Mouse (Mus musculus): ENCODE results near the gene Olfr362. TPM values are rescaled to one million over a fixed set of nuclear protein-coding genes. Genes with fewer than 3 reads are reported as not detected.
"Not testable (repeated sequence)": the region's sequence is repeated elsewhere in the genome, so short reads cannot be mapped to it uniquely, and the experiment has no call there.

Olfr362 gene
- polyA plus RNA-seq (2014; fragmentation: Nextera tagmentation; extraction: Ambion mirVana): not detected in 2 replicates

DNA sequence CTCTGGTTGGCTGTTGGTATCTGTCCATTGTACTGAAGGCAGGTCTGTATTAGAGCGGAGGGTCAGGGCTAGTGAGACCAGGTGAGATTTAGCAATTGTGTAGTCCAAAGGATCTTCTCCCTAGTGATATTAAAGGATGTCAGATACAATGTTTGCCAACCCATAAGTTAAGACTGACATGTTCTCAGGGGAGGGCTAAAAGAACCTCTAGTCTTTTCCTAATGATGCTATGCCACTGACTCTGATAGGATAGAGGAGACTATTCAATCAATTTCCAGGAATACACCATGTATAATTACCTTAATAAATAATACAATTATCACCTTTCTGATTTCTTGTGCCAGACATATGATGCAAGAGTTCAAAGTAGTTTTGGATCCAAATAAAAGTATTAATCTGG, at the start of gene Olfr362:
Gene Olfr362, minus strand, starts transcription at position 101 of the 400 bp plus-strand sequence.
- H3K4me2 ChIP-seq (ENCODE audit: low read length): no peak within 1 kb of the TSS
- H3K4me3 ChIP-seq (ENCODE audit: low read depth, low read length): no peak within 1 kb of the TSS
- no peak for DNase-seq (ENCODE audit: low spot score)
- WGBS: 83% methylated on average over 1 of the region's 1 CpGs
- H3K9me3 ChIP-seq (ENCODE audit: control insufficient read depth, low read length): no peaks in the 10 kb centered on the region
- no peak within 1 kb of the TSS for H3K9ac ChIP-seq (ENCODE audit: low read length)
- no peaks in the 10 kb centered on the region for H3K27me3 ChIP-seq (replicated peaks; ENCODE audit: control insufficient read depth, insufficient read depth, low read length)
- H3K27ac ChIP-seq (ENCODE audit: low read depth): no peak within 1 kb of the TSS
- no peaks in the 10 kb centered on the region for H3K36me3 ChIP-seq (ENCODE audit: control insufficient read depth, insufficient read depth, low read length)
- ATAC-seq (replicated peaks; ENCODE audit: low FRiP score, low TSS enrichment, low read depth): no peak
- no peaks in the 10 kb centered on the region for H3K4me1 ChIP-seq (replicated peaks; ENCODE audit: control insufficient read depth, insufficient read depth, low read length)

DNA sequence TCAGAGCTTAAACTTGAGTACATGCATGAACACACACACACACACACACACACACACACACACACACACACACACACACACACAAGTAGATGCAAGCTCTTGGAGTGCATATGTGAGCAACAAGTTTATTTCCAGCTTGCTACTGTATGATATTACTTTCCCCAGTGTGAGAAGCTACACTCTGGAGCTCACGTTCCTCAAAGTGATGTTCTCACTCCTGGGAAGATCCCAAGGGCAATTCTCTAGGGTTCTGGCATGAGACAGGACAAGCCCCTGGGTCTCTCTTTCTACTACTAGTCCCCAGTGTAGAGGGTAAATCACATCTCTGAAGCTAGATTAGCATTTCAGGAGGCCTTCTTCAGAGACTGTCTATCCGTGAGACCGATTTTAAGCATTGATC, 21.3 kb upstream of the Olfr362 start, which contains the start of gene Olfr364-ps1:
Gene Olfr364-ps1, plus strand, starts transcription at position 301 of the 400 bp plus-strand sequence.
- DNase-seq (ENCODE audit: low spot score) (no peak), ATAC-seq (replicated peaks; ENCODE audit: low FRiP score, low TSS enrichment, low read depth) (no peak)
- H3K4me3 ChIP-seq (ENCODE audit: low read depth, low read length): no peak within 1 kb of the TSS
- H3K4me1 ChIP-seq (replicated peaks; ENCODE audit: control insufficient read depth, insufficient read depth, low read length): no peaks in the 10 kb centered on the region
- no peaks in the 10 kb centered on the region for H3K27me3 ChIP-seq (replicated peaks; ENCODE audit: control insufficient read depth, insufficient read depth, low read length)
- no peaks in the 10 kb centered on the region for H3K9me3 ChIP-seq (ENCODE audit: control insufficient read depth, low read length)
- no peaks in the 10 kb centered on the region for H3K36me3 ChIP-seq (ENCODE audit: control insufficient read depth, insufficient read depth, low read length)
- WGBS: 85% methylated on average over 3 of the region's 3 CpGs
- H3K4me2 ChIP-seq (ENCODE audit: low read length): no peak within 1 kb of the TSS
- no peak within 1 kb of the TSS for H3K9ac ChIP-seq (ENCODE audit: low read length)
- no peak within 1 kb of the TSS for H3K27ac ChIP-seq (ENCODE audit: low read depth)

- H3K4me1 ChIP-seq (replicated peaks; ENCODE audit: control insufficient read depth, insufficient read depth, low read length); H3K36me3 ChIP-seq (ENCODE audit: control insufficient read depth, insufficient read depth, low read length); H3K27ac ChIP-seq (ENCODE audit: low read depth); H3K4me3 ChIP-seq (ENCODE audit: low read depth, low read length); H3K9ac ChIP-seq (ENCODE audit: low read length); H3K9me3 ChIP-seq (ENCODE audit: control insufficient read depth, low read length); H3K27me3 ChIP-seq (replicated peaks; ENCODE audit: control insufficient read depth, insufficient read depth, low read length); DNase-seq (ENCODE audit: low spot score); ATAC-seq (replicated peaks; ENCODE audit: low FRiP score, low TSS enrichment, low read depth); H3K4me2 ChIP-seq (ENCODE audit: low read length): not testable (repeated sequence)
- 43% methylated on average over 1 of the region's 1 CpGs for WGBS
These were observed 28.5 kb downstream of the Olfr362 start, which contains the start of gene Olfr361 for GRCm38 (mm10) chr2:37089190-37089589. Olfr361 (minus strand) TSS chr2:37089290.

DNA sequence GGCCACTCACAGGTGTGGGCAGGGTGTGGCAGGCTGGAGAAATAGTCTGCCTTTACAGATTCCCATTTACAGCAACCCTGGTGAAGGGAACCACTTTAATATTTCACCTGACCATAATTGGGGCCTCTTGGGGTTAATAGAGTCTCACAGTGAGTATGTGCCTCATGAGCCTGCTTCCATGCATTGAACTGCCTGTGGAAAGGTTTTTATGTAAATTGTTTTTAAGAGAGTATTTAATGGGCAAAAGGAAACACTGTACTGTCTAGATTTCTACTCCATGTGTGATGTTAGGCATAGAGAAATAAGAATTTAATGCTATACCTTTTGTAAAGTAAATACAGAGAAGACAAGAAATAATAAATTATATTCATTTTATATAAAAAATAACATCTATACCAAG, 52.3 kb downstream of the Olfr362 start, which contains the start of gene Olfr360:
Gene Olfr360, plus strand, starts transcription at position 301 of the 400 bp plus-strand sequence.
- H3K9ac ChIP-seq (ENCODE audit: low read length): no peak within 1 kb of the TSS
- DNase-seq (ENCODE audit: low spot score): no peak
- H3K4me2 ChIP-seq (ENCODE audit: low read length): no peak within 1 kb of the TSS
- H3K4me3 ChIP-seq (ENCODE audit: low read depth, low read length): no peak within 1 kb of the TSS
- H3K9me3 ChIP-seq (ENCODE audit: control insufficient read depth, low read length): no peaks in the 10 kb centered on the region
- H3K4me1 ChIP-seq (replicated peaks; ENCODE audit: control insufficient read depth, insufficient read depth, low read length): no peaks in the 10 kb centered on the region
- no peak within 1 kb of the TSS for H3K27ac ChIP-seq (ENCODE audit: low read depth)
- no peaks in the 10 kb centered on the region for H3K27me3 ChIP-seq (replicated peaks; ENCODE audit: control insufficient read depth, insufficient read depth, low read length)
- no peak for ATAC-seq (replicated peaks; ENCODE audit: low FRiP score, low TSS enrichment, low read depth)
- H3K36me3 ChIP-seq (ENCODE audit: control insufficient read depth, insufficient read depth, low read length): no peaks in the 10 kb centered on the region

Other genes with a start within 250 kb of the Olfr362 start
- gene Olfr352, start 249.4 kb downstream of the Olfr362 start, polyA plus RNA-seq (2014; fragmentation: Nextera tagmentation; extraction: Ambion mirVana): not detected in 2 replicates
- gene Olfr353, start 225.0 kb downstream of the Olfr362 start, polyA plus RNA-seq (2014; fragmentation: Nextera tagmentation; extraction: Ambion mirVana): not detected in 2 replicates
- not detected in 2 replicates for gene Olfr354, start 212.2 kb downstream of the Olfr362 start, polyA plus RNA-seq (2014; fragmentation: Nextera tagmentation; extraction: Ambion mirVana)
- gene Olfr355, start 189.0 kb downstream of the Olfr362 start, polyA plus RNA-seq (2014; fragmentation: Nextera tagmentation; extraction: Ambion mirVana): not detected in 2 replicates
- gene Olfr356, start 180.8 kb downstream of the Olfr362 start, polyA plus RNA-seq (2014; fragmentation: Nextera tagmentation; extraction: Ambion mirVana): not detected in 2 replicates
- not detected in 2 replicates for gene Olfr357, start 124.1 kb downstream of the Olfr362 start, polyA plus RNA-seq (2014; fragmentation: Nextera tagmentation; extraction: Ambion mirVana)
- gene Olfr358, start 108.6 kb downstream of the Olfr362 start, polyA plus RNA-seq (2014; fragmentation: Nextera tagmentation; extraction: Ambion mirVana): not detected in 2 replicates
- gene Olfr360, start 52.2 kb downstream of the Olfr362 start, polyA plus RNA-seq (2014; fragmentation: Nextera tagmentation; extraction: Ambion mirVana): not detected in 2 replicates
- not detected in 2 replicates for gene Olfr361, start 28.6 kb downstream of the Olfr362 start, polyA plus RNA-seq (2014; fragmentation: Nextera tagmentation; extraction: Ambion mirVana)
- gene Olfr364-ps1, start 21.4 kb upstream of the Olfr362 start, polyA plus RNA-seq (2014; fragmentation: Nextera tagmentation; extraction: Ambion mirVana): not detected in 2 replicates
- gene Olfr365, start 70.3 kb upstream of the Olfr362 start, polyA plus RNA-seq (2014; fragmentation: Nextera tagmentation; extraction: Ambion mirVana): not detected in 2 replicates
- not detected in 2 replicates for gene Olfr366, start 93.7 kb upstream of the Olfr362 start, polyA plus RNA-seq (2014; fragmentation: Nextera tagmentation; extraction: Ambion mirVana)
- not detected in 2 replicates for gene Olfr368, start 208.6 kb upstream of the Olfr362 start, polyA plus RNA-seq (2014; fragmentation: Nextera tagmentation; extraction: Ambion mirVana)
- 39.5 and 44.2 TPM in 2 replicates for gene Pdcl, start 241.4 kb upstream of the Olfr362 start, polyA plus RNA-seq (2014; fragmentation: Nextera tagmentation; extraction: Ambion mirVana)

Data from intestine, embryonic 14.5 days (tissue).